Mouse (Mus musculus) forebrain, embryonic 12.5 days (tissue): ENCODE measurements around the gene Rps11. TPM values are rescaled to one million over a fixed set of nuclear protein-coding genes. Genes with fewer than 3 reads are reported as not detected.
"Not testable (repeated sequence)": the region's sequence is repeated elsewhere in the genome, so short reads cannot be mapped to it uniquely, and the experiment has no call there.

Source experiments
- ATAC-seq: fragments of 200-750 bp; cut with Nextera tagmentation; 2 replicates; pipeline ENCODE4 v1.8.0; 2017; ENCODE audit warnings: moderate TSS enrichment; ENCODE audit not compliant: low FRiP score
- H3K27ac ChIP-seq: fragments of 300-500 bp; sonication (generic); 2 replicates; pipeline ENCODE4 v1.5.1; 2016; ENCODE audit warnings: mild to moderate bottlenecking
- H3K27me3 ChIP-seq: fragments of 300-500 bp; sonication (generic); 2 replicates; pipeline ENCODE4 v1.6.1; 2016; ENCODE audit warnings: mild to moderate bottlenecking
- H3K36me3 ChIP-seq: fragments of 300-500 bp; sonication (generic); replicated peaks from 2 replicates; pipeline ENCODE4 v1.6.1; 2016; ENCODE audit warnings: mild to moderate bottlenecking
- H3K4me1 ChIP-seq: fragments of 300-500 bp; sonication (generic); 2 replicates; pipeline ENCODE4 v1.6.1; 2016
- H3K4me2 ChIP-seq: fragments of 300-500 bp; sonication (generic); 2 replicates; pipeline ENCODE4 v1.6.1; 2016; ENCODE audit warnings: mild to moderate bottlenecking, moderate library complexity
- H3K4me3 ChIP-seq: fragments of 300-500 bp; sonication (generic); replicated peaks from 2 replicates; pipeline ENCODE4 v1.5.1; 2016; ENCODE audit warnings: mild to moderate bottlenecking
- H3K9ac ChIP-seq: fragments of 300-500 bp; sonication (generic); 2 replicates; pipeline ENCODE4 v1.6.1; 2016; ENCODE audit warnings: mild to moderate bottlenecking
- H3K9me3 ChIP-seq: fragments of 300-500 bp; sonication (generic); 2 replicates; pipeline ENCODE4 v1.6.1; 2016
- WGBS: fragments of 180-500 bp; shearing (Covaris S2); methylation state at CpG from one replicate; pipeline ENCODE4 v1.1.7; 2016; 5-methylcytosine and 5-hydroxymethylcytosine counted together
- polyA plus RNA-seq: library from polyadenylated mRNA; unstranded; fragments of >200 nt; fragmentation: Nextera tagmentation; extraction: Ambion mirVana; gene quantifications from 2 replicates; pipeline ENCODE4 v1.2.1, GENCODE M21; 2016

Rps11 gene
- polyA plus RNA-seq, 1 experiment from 2014 or later, result 1,285 TPM

DNA sequence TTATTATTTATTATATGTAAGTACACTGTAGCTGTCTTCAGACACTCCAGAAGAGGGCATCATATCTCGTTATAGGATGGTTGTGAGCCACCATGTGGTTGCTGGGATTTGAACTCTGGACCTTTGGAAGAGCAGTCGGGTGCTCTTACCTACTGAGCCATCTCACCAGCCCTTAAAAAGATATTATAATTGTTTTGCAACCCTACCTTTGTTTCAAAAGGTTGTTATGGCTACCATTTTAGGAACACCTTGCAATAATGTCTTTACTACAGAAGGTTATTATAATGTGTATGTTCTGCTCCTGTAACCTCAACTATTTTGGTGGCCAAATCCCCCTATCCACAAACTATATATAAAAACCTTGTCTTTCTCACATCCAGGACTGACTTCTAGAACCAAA is 28.8 kb upstream of the Rps11 start:
- H3K4me2 ChIP-seq, result peak overlapping the region; percentile 81; the same call in 1 of the 2 replicates
- not testable (repeated sequence) for H3K9me3 ChIP-seq, H3K36me3 ChIP-seq, H3K27me3 ChIP-seq, ATAC-seq, H3K9ac ChIP-seq, H3K27ac ChIP-seq, H3K4me3 ChIP-seq
- peaks cover 33% of the 10 kb centered on the region for H3K4me1 ChIP-seq
- WGBS, result 88% methylated on average over 2 of the region's 2 CpGs

DNA sequence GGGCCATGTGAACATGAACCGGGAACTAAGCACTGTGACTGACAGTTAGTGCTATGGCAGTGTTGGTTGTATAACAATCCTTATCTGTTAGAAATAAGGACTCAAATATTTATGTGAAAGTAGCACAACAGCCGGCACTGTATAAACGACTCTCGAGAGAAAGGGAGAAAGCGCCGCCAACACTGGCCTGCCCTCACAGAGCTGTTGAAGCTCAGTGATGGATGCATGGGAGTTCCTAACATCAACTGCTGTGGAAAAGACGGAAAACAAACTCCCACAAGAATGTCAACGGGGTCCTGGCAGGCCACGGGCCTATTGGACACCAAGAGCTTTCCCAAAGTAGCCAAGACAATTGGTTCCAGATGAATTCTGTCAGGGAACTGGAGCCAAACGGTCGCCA is 27.1 kb upstream of the Rps11 start:
- peaks cover 33% of the 10 kb centered on the region for H3K4me1 ChIP-seq
- no peak for ATAC-seq
- H3K27ac ChIP-seq, result no peak overlapping the region
- 0 out of 2 replicates have a peak, but pooled peaks cover 4% of the 10 kb centered on the region for H3K36me3 ChIP-seq
- no peaks in the 10 kb centered on the region for H3K9me3 ChIP-seq
- WGBS, result 58% methylated on average over 11 of the region's 11 CpGs
- no peak overlapping the region for H3K4me2 ChIP-seq
- no peaks in the 10 kb centered on the region for H3K27me3 ChIP-seq
- no peak overlapping the region for H3K9ac ChIP-seq
- no peak overlapping the region for H3K4me3 ChIP-seq

DNA sequence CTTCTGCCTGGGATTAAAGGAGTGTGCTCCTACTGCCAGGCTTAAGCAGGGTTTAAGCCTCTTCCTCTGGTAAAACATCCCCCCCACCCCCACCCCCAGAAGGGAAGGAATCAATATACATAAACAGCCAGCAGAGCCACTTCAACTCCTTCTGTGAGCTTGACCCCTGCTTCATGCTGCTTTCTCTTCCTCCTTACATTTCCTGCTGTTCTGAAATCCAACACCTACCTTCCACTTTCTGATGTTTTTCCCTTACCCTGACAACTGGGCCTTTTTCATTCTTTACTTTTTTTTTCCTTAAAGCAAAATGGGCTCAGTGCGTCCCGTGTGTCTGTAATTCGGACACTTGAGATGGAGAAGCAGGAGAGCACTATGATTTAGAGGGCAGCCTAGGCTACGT is 26.1 kb upstream of the Rps11 start:
- Histone ChIP-seq H3K36me3 (peaks cover 9% of the 10 kb centered on the region; the same call in 1 of the 2 replicates), H3K4me2 (no peak overlapping the region), H3K9ac (no peak overlapping the region), H3K9me3 (no peaks in the 10 kb centered on the region), H3K4me3 (no peak overlapping the region), H3K4me1 (peaks cover 30% of the 10 kb centered on the region), H3K27ac (no peak overlapping the region), H3K27me3 (no peaks in the 10 kb centered on the region)
- ATAC-seq, result no peak
- 69% methylated on average over 4 of the region's 4 CpGs for WGBS

DNA sequence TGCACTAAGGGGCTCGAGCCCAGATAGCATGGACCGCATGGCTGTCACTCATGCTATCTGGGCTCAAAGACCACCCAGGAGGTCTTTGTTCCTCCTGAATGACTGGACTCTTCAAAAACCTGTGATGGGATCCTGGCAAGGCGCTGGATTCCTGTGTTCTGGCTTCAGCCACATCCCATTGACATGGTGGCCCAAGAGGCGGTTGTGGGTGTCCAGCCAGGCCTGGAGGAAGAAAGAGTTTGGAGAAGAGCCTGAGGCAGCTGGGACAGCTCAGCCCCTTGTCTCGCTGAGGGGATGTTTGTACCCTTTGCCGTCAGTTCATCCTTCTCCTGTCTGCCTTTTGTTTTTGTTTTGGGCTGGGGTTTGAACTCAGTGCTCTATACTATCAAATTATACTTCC is 25.3 kb upstream of the Rps11 start:
- H3K27me3 ChIP-seq, result no peaks in the 10 kb centered on the region
- no peaks in the 10 kb centered on the region for H3K9me3 ChIP-seq
- peaks cover 23% of the 10 kb centered on the region for H3K4me1 ChIP-seq
- no peak overlapping the region for H3K9ac ChIP-seq
- ATAC-seq, result no peak
- WGBS, result 35% methylated on average over 6 of the region's 6 CpGs
- peaks cover 13% of the 10 kb centered on the region for H3K36me3 ChIP-seq
- H3K4me2 ChIP-seq, result no peak overlapping the region
- H3K4me3 ChIP-seq, result no peak overlapping the region
- no peak overlapping the region for H3K27ac ChIP-seq

DNA sequence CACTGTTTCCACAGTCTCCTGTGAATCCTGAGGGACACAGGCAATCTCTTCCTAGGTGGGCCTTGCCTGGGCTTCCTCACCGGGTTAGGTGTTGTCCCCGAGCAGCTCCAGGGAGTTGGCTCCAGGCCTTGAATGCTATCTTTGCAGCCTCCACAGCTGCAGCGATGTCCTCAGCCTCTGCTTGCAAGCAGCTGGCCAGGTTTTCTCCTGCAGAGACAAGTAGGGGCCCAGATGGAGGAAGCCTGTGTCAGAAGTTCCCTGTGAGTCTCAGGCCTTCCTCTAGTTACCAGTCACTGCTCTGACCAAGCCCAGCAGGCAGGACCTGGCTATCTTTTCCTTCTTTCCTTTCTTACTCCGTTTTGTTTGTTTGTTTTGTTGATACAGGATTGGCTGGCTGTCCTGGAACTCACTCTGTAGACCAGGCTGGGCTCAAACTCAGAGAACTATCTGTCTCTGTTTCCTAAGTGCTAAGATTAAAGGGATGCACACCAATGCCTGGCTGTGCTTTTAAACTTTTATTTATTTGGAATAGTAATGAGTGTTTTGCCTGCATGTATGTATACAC is 24.4 kb upstream of the Rps11 start:
- peaks cover 23% of the 10 kb centered on the region for H3K36me3 ChIP-seq
- H3K4me2 ChIP-seq, result no peak overlapping the region
- H3K27me3 ChIP-seq, result no peaks in the 10 kb centered on the region
- no peak overlapping the region for H3K4me3 ChIP-seq
- no peak overlapping the region for H3K27ac ChIP-seq
- WGBS, result 80% methylated on average over 4 of the region's 4 CpGs
- H3K9ac ChIP-seq, result no peak overlapping the region
- peaks cover 22% of the 10 kb centered on the region for H3K4me1 ChIP-seq
- ATAC-seq, result no peak
- no peaks in the 10 kb centered on the region for H3K9me3 ChIP-seq

DNA sequence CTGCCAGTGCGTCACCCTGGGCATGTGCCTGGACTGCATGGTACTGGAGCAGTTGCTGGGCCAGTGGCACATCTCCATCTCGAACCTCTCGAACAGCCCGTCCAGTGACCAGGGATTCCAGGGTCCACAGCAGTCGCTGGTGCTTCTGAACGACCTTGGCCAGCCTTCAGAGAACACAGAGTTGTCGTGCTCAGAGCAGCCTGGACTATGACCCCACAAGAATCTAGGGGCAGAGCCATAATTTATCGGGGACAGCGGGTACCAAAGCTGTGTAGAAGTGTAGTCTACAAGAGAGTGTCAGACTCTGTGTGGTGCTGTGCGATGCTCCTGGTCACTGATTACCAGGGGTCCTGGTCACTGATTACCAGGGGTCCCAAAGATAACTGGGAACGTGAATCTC is 23.7 kb upstream of the Rps11 start:
- H3K9ac ChIP-seq, result no peak overlapping the region
- no peaks in the 10 kb centered on the region for H3K27me3 ChIP-seq
- H3K4me3 ChIP-seq, result no peak overlapping the region
- H3K4me2 ChIP-seq, result no peak overlapping the region
- no peaks in the 10 kb centered on the region for H3K9me3 ChIP-seq
- peaks cover 28% of the 10 kb centered on the region for H3K36me3 ChIP-seq
- 89% methylated on average over 11 of the region's 11 CpGs for WGBS
- H3K4me1 ChIP-seq, result peaks cover 17% of the 10 kb centered on the region
- no peak for ATAC-seq
- no peak overlapping the region for H3K27ac ChIP-seq

DNA sequence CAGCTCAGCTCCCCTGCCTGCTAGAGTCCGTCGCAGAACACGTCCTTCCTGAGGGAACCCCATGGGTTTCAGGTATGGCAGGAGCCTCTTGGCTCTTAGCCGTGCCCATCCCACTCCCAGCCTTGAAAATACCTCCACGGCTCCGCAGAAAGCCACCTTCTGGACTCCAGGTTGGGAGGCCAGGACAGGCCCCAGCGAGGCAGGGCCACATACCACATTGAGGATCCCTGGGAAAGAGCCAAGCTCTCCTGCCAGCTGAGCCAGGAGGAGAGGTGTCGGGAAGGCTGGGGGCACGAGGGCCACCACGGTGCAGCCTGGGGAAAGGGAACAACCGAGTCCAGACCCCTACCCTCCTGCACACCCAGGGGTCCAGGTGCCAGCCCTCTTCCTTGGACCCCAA is 23.0 kb upstream of the Rps11 start:
- H3K9ac ChIP-seq, result no peak overlapping the region
- peaks cover 33% of the 10 kb centered on the region for H3K36me3 ChIP-seq
- no peak for ATAC-seq
- no peaks in the 10 kb centered on the region for H3K27me3 ChIP-seq
- H3K27ac ChIP-seq, result no peak overlapping the region
- H3K4me2 ChIP-seq, result no peak overlapping the region
- peaks cover 17% of the 10 kb centered on the region for H3K4me1 ChIP-seq
- no peak overlapping the region for H3K4me3 ChIP-seq
- 93% methylated on average over 11 of the region's 11 CpGs for WGBS
- no peaks in the 10 kb centered on the region for H3K9me3 ChIP-seq

DNA sequence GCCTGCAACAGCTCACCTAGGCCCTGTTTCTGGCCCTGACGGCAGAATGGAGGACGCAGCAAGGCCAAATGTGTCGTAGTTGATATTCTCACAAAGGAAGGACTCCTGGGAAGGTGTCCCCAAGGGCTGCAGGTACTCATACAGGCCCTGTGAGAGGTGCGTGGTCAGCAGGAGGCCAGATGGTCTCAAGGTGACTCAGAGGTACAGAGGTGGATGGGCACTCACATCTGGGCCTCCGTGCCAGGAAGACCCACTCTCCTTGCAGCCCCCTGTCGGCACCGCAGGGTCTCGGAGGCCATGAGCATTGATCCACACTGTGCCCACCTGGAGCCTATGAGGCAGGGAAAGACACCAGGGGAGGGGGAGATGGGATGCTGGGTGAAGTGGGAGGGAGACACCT is 21.2 kb upstream of the Rps11 start:
- no peaks in the 10 kb centered on the region for H3K9me3 ChIP-seq
- no peak overlapping the region for H3K27ac ChIP-seq
- H3K27me3 ChIP-seq, result no peaks in the 10 kb centered on the region
- H3K9ac ChIP-seq, result no peak overlapping the region
- no peak overlapping the region for H3K4me3 ChIP-seq
- no peak overlapping the region for H3K4me2 ChIP-seq
- no peak for ATAC-seq
- peaks cover 37% of the 10 kb centered on the region for H3K36me3 ChIP-seq
- peaks cover 8% of the 10 kb centered on the region; the same call in 1 of the 2 replicates for H3K4me1 ChIP-seq
- 94% methylated on average over 8 of the region's 8 CpGs for WGBS

DNA sequence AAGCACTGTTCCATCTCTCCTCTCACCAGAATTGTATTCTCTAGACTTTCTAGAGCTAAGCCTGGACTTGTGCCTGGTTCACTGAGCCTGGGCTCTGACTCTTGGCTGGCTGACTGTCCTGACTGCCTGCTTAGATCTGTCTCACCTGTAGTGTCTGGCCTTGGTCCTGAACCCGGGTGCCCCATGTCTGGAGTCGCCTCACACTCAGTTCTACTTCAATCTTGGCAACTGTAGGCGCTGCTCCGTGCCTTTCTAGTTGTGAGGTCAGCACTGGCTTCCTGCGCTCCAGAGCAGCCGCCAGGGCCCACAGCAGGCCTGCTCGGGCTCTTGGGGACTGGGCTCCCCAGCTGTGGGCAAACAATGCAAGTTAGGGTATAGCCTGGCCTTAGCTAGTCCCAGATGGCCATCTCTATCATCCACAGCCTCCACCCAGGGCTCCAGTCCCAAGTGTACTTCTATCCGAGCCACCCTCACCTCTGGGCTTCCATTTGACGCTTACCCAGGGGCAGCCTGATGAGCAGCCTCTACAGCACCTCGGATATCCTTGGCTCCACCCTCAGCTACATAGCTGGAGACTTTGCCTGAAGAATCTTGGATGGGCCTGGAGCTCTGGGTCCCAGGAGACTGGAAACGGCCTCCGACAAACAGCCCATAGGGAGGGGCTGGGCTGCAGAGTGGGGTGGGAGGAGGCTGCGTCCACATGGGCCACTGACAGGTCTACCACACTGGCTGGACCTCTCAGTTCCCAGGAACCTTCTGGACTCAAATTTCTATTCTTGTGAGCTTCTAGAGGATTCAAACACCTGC is 20.3 kb upstream of the Rps11 start:
- Histone ChIP-seq H3K4me2 (no peak overlapping the region), H3K4me1 (peaks cover 2% of the 10 kb centered on the region; the same call in 1 of the 2 replicates), H3K9ac (no peak overlapping the region), H3K27me3 (no peaks in the 10 kb centered on the region), H3K27ac (no peak overlapping the region), H3K9me3 (no peaks in the 10 kb centered on the region), H3K4me3 (no peak overlapping the region), H3K36me3 (peaks cover 37% of the 10 kb centered on the region)
- WGBS, result 87% methylated on average over 13 of the region's 13 CpGs
- ATAC-seq, result no peak

DNA sequence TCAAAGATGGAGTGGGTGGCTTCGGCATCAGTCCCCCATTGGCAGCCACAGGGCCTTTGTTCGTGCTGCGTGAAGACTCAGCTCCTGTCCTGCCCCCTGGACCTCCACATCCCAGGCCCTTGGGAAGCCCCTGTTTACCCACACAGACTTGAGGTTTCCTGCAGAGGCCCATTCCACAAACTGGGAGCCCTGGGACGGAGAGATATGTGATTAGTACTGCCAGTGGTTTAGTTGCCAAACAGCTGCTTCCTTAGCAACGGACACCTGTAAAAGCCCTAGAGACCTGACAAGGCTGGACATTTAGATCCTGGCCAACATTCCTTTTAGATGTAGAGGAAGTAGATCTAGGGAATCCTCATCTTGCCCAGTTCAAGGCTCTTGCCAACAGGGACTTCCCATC is 17.7 kb upstream of the Rps11 start:
- no peak for ATAC-seq
- Histone ChIP-seq H3K27me3 (peaks cover 12% of the 10 kb centered on the region), H3K4me1 (no peaks in the 10 kb centered on the region), H3K4me3 (no peak overlapping the region), H3K4me2 (no peak overlapping the region), H3K9ac (no peak overlapping the region), H3K9me3 (no peaks in the 10 kb centered on the region), H3K27ac (no peak overlapping the region), H3K36me3 (peaks cover 33% of the 10 kb centered on the region)
- 93% methylated on average over 5 of the region's 5 CpGs for WGBS

DNA sequence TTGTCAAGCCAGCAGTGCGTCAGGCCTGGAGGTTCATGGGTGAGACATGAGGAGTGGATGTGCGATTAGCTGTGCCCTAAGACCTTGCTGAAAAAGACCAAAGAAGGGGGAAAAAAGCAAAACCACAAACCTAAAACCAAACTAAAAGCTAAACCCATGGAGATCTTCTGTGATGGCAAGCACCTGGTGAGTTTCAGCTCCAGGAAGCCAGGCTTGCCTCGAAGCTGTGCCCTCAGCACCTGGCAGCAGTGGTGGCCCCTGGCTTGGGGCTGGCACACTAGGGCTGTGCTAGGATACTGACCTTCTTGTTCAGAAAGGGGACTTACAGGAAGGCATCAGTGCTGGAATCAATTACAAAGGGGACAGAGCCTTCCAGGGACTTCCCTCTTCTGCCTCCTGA is 17.1 kb upstream of the Rps11 start:
- Histone ChIP-seq H3K4me3 (no peak overlapping the region), H3K27me3 (peaks cover 12% of the 10 kb centered on the region), H3K4me1 (no peaks in the 10 kb centered on the region), H3K27ac (no peak overlapping the region), H3K9ac (no peak overlapping the region), H3K9me3 (no peaks in the 10 kb centered on the region), H3K36me3 (peaks cover 33% of the 10 kb centered on the region), H3K4me2 (no peak overlapping the region)
- 91% methylated on average over 3 of the region's 3 CpGs for WGBS
- ATAC-seq, result no peak

DNA sequence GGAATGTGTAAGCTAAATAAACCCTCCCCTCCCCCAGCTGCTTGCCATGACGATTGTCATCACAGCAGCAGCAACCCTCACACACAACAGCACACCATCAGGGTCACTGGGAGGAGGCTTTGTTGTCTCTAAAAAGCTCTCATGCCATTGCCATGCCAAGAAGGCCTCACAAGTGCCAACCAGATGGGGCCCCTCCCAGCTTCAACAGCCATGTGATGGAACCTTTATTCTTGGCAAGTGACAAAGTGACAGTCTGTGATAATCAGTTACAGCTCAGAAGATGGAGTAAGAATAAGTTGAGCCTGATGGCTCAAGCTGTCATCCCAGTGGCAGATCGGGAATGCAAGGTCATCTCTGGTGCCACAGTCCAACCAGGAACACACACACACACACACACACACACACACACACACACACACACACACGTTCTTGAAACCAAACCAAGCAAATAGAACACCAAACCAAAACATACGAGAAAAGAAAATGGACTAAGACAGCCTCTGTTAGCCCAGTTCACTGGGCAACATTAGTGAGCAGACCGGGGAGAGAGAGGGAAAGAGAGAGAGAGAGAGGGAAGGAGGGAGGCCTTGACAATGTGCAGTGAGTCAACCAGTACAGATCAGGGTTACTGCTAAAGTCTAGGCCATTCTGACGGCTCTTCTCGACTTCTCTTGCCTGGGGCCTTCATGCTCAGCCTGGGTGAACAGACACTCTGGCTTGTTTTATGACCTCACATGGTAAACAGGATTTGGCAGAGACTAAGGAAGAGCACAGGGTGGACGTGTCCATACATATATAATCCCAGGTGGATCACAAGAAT is 15.9 kb upstream of the Rps11 start:
- peaks cover 21% of the 10 kb centered on the region for H3K27me3 ChIP-seq
- H3K4me2 ChIP-seq, result no peak overlapping the region
- ATAC-seq, result no peak
- WGBS, result 79% methylated on average over 8 of the region's 8 CpGs
- no peak overlapping the region for H3K27ac ChIP-seq
- H3K9ac ChIP-seq, result no peak overlapping the region
- H3K9me3 ChIP-seq, result no peaks in the 10 kb centered on the region
- peaks cover 6% of the 10 kb centered on the region; the same call in 1 of the 2 replicates for H3K4me1 ChIP-seq
- H3K4me3 ChIP-seq, result no peak overlapping the region
- peaks cover 28% of the 10 kb centered on the region for H3K36me3 ChIP-seq
